Mouse (Mus musculus): Measurements from ENCODE around the gene Dnah8. TPM values are rescaled to one million over a fixed set of nuclear protein-coding genes. Genes with fewer than 3 reads are reported as not detected.

Dnah8 gene
- polyA plus RNA-seq, 1 experiment from 2014 or later, result 9.8 TPM

- H3K27me3 ChIP-seq (replicated peaks; ENCODE audit: insufficient read depth, low read length), result no peaks in the 10 kb centered on the region
- DNase-seq (ENCODE audit: low spot score) (peak; percentile 64), ATAC-seq (peak; percentile 86)
- no peaks in the 10 kb centered on the region for H3K4me1 ChIP-seq (ENCODE audit: insufficient read depth, low read depth, low read length)
- H3K9ac ChIP-seq (replicated peaks; ENCODE audit: low read depth), result no peak overlapping the region
- no peaks in the 10 kb centered on the region for H3K9me3 ChIP-seq (ENCODE audit: low read length)
- TF ChIP-seq CTCF (IDR thresholded peaks at IDR 0.05) (no peak), EP300 (IDR thresholded peaks at IDR 0.05) (peak; percentile 89)
- H3K4me2 ChIP-seq (replicated peaks; ENCODE audit: low read depth, low read length), result no peak overlapping the region
- no peak overlapping the region for H3K4me3 ChIP-seq (ENCODE audit: low read depth, low read length)
- no peaks in the 10 kb centered on the region for H3K36me3 ChIP-seq (ENCODE audit: insufficient read depth, low read length)
- WGBS, result 32% methylated on average over 11 of the region's 11 CpGs
- H3K27ac ChIP-seq (ENCODE audit: low read length), result no peak overlapping the region
Measured at GRCm38 (mm10) chr17:30858586-30859259, 234.6 kb downstream of the Dnah8 start.

DNA sequence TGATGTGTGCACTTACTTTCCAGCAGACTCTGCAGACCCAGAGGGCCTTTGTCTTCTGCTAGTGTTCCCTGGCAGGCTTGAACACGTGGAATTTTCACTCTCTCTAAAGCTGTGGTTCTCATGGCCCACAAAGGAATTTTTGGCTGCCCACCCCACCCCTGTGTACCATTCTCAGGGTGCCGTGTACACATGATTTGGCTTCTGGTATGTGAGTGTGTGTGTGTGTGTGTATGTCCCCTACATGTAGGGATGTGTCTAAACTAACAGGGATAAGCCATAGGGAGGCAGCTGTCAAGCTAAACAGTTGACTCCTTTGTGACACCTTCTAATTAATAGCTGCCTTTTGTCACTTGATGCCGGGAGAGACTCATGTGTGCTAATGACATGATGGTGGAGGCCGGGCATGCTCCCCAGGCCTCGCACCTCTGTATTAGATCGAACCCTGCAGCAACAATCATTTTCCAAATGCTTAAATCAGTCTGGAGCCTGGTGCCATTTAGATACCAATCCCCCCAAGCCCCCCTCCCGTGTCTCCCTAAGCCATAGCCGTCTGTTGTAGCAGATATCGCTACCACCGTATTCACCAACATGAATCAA, 235.9 kb downstream of the Dnah8 start:
- TF ChIP-seq EP300 (IDR thresholded peaks at IDR 0.05) (no peak), CTCF (IDR thresholded peaks at IDR 0.05) (no peak)
- DNase-seq (ENCODE audit: low spot score) (no peak), ATAC-seq (no peak)
- 50% methylated on average over 10 of the region's 10 CpGs for WGBS
- H3K27me3 ChIP-seq (replicated peaks; ENCODE audit: insufficient read depth, low read length), result no peaks in the 10 kb centered on the region
- H3K4me3 ChIP-seq (ENCODE audit: low read depth, low read length), result no peak overlapping the region
- H3K27ac ChIP-seq (ENCODE audit: low read length), result no peak overlapping the region
- no peak overlapping the region for H3K9ac ChIP-seq (replicated peaks; ENCODE audit: low read depth)
- H3K36me3 ChIP-seq (ENCODE audit: insufficient read depth, low read length), result no peaks in the 10 kb centered on the region
- H3K4me2 ChIP-seq (replicated peaks; ENCODE audit: low read depth, low read length), result no peak overlapping the region
- no peaks in the 10 kb centered on the region for H3K9me3 ChIP-seq (ENCODE audit: low read length)
- H3K4me1 ChIP-seq (ENCODE audit: insufficient read depth, low read depth, low read length), result no peaks in the 10 kb centered on the region

DNA sequence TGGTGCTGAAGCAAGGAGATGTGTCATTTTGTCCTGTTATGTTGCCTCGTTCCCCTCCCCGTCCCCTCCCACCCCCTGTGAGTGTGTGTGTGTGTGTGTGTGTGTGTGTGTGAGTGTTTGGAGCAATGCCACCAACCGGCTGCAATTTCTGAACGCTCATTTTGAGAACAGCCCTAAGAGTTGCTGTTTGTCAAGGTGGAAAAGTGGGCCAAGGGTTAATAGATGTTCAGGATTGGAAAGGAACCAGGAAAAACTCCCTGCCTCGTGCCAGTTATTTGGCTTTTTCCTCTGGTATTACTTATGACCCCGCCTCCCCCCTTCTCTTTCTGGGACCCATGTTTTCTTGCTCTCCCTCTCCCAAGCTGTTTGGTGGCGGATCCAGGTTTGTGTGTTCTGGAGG, 236.5 kb downstream of the Dnah8 start:
- no peak for ATAC-seq
- Histone ChIP-seq H3K9ac (replicated peaks; ENCODE audit: low read depth) (no peak overlapping the region), H3K4me3 (ENCODE audit: low read depth, low read length) (no peak overlapping the region), H3K36me3 (ENCODE audit: insufficient read depth, low read length) (no peaks in the 10 kb centered on the region), H3K9me3 (ENCODE audit: low read length) (no peaks in the 10 kb centered on the region), H3K27me3 (replicated peaks; ENCODE audit: insufficient read depth, low read length) (no peaks in the 10 kb centered on the region), H3K4me1 (ENCODE audit: insufficient read depth, low read depth, low read length) (no peaks in the 10 kb centered on the region), H3K4me2 (replicated peaks; ENCODE audit: low read depth, low read length) (no peak overlapping the region), H3K27ac (ENCODE audit: low read length) (no peak overlapping the region)
- DNase-seq (ENCODE audit: low spot score), result no peak
- no peak for TF ChIP-seq CTCF (IDR thresholded peaks at IDR 0.05)
- TF ChIP-seq EP300 (IDR thresholded peaks at IDR 0.05), result no peak
- WGBS, result 32% methylated on average over 7 of the region's 7 CpGs

GRCm38 (mm10) chr17:30866281-30866680, 242.1 kb downstream of the Dnah8 start:
- H3K4me3 ChIP-seq (ENCODE audit: low read depth, low read length), result no peak overlapping the region
- TF ChIP-seq CTCF (IDR thresholded peaks at IDR 0.05) (no peak), EP300 (IDR thresholded peaks at IDR 0.05) (no peak)
- no peak overlapping the region for H3K4me2 ChIP-seq (replicated peaks; ENCODE audit: low read depth, low read length)
- H3K9ac ChIP-seq (replicated peaks; ENCODE audit: low read depth), result no peak overlapping the region
- no peaks in the 10 kb centered on the region for H3K4me1 ChIP-seq (ENCODE audit: insufficient read depth, low read depth, low read length)
- no peaks in the 10 kb centered on the region for H3K36me3 ChIP-seq (ENCODE audit: insufficient read depth, low read length)
- H3K27ac ChIP-seq (ENCODE audit: low read length), result no peak overlapping the region
- no peak for DNase-seq (ENCODE audit: low spot score)
- no peaks in the 10 kb centered on the region for H3K9me3 ChIP-seq (ENCODE audit: low read length)
- WGBS, result 51% methylated on average over 8 of the region's 8 CpGs
- no peak for ATAC-seq
- H3K27me3 ChIP-seq (replicated peaks; ENCODE audit: insufficient read depth, low read length), result no peaks in the 10 kb centered on the region

DNA sequence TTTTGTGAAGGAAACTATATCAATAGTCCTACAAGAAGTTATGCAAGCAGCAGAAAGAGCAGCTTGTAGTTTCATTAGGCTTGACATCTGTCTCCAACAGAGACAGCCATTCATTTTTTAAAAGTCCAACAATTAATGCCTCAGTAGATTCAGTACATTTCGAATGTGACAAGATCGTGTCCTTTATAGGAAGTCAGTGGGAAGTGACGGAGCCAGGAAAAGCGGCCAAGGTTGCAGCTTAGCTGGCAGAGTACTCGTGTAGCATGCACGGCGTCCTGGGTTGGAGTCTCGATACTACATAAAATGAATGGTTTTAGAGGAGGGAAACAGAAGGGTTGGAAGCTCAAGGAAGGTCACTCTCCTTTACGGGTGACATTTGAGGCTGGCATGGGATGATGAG, 242.8 kb downstream of the Dnah8 start:
- Histone ChIP-seq H3K4me3 (ENCODE audit: low read depth, low read length) (no peak overlapping the region), H3K36me3 (ENCODE audit: insufficient read depth, low read length) (no peaks in the 10 kb centered on the region), H3K4me2 (replicated peaks; ENCODE audit: low read depth, low read length) (no peak overlapping the region), H3K27me3 (replicated peaks; ENCODE audit: insufficient read depth, low read length) (no peaks in the 10 kb centered on the region), H3K27ac (ENCODE audit: low read length) (0 out of 2 replicates have a peak overlapping the region, but pooled peaks have one; percentile 10), H3K4me1 (ENCODE audit: insufficient read depth, low read depth, low read length) (no peaks in the 10 kb centered on the region), H3K9ac (replicated peaks; ENCODE audit: low read depth) (no peak overlapping the region), H3K9me3 (ENCODE audit: low read length) (no peaks in the 10 kb centered on the region)
- 52% methylated on average over 9 of the region's 9 CpGs for WGBS
- DNase-seq (ENCODE audit: low spot score) (peak; percentile 24), ATAC-seq (peak; percentile 38; the same call in 1 of the 2 replicates)
- TF ChIP-seq CTCF (IDR thresholded peaks at IDR 0.05) (no peak), EP300 (IDR thresholded peaks at IDR 0.05) (no peak)

GRCm38 (mm10) chr17:30871040-30871439, 246.9 kb downstream of the Dnah8 start:
- H3K27ac ChIP-seq (ENCODE audit: low read length), result no peak overlapping the region
- H3K4me2 ChIP-seq (replicated peaks; ENCODE audit: low read depth, low read length), result no peak overlapping the region
- H3K36me3 ChIP-seq (ENCODE audit: insufficient read depth, low read length), result no peaks in the 10 kb centered on the region
- H3K27me3 ChIP-seq (replicated peaks; ENCODE audit: insufficient read depth, low read length), result no peaks in the 10 kb centered on the region
- peak; percentile 56 for TF ChIP-seq EP300 (IDR thresholded peaks at IDR 0.05)
- no peak for TF ChIP-seq CTCF (IDR thresholded peaks at IDR 0.05)
- no peak overlapping the region for H3K9ac ChIP-seq (replicated peaks; ENCODE audit: low read depth)
- ATAC-seq (peak; percentile 76), DNase-seq (ENCODE audit: low spot score) (peak; percentile 61)
- no peaks in the 10 kb centered on the region for H3K9me3 ChIP-seq (ENCODE audit: low read length)
- H3K4me3 ChIP-seq (ENCODE audit: low read depth, low read length), result no peak overlapping the region
- H3K4me1 ChIP-seq (ENCODE audit: insufficient read depth, low read depth, low read length), result no peaks in the 10 kb centered on the region
- WGBS, result 19% methylated on average over 10 of the region's 10 CpGs
